Mouse (Mus musculus) spleen, adult 2 months (tissue): ENCODE measurements around the gene Sgpl1.

Experiments used
- CTCF ChIP-seq: fragments of 200-500 bp; IDR thresholded peaks from 2 replicates; pipeline ENCODE4 v1.5.1; 2011; ENCODE audit warnings: mild to moderate bottlenecking, inconsistent platforms; ENCODE audit not compliant: insufficient read depth, insufficient read length, insufficient replicate concordance; ENCODE audit errors: extremely low read depth
- POLR2A ChIP-seq: fragments of 200-500 bp; IDR thresholded peaks from 2 replicates; pipeline ENCODE4 v1.6.1; 2011; ENCODE audit warnings: low read depth, low read length, inconsistent platforms

DNA sequence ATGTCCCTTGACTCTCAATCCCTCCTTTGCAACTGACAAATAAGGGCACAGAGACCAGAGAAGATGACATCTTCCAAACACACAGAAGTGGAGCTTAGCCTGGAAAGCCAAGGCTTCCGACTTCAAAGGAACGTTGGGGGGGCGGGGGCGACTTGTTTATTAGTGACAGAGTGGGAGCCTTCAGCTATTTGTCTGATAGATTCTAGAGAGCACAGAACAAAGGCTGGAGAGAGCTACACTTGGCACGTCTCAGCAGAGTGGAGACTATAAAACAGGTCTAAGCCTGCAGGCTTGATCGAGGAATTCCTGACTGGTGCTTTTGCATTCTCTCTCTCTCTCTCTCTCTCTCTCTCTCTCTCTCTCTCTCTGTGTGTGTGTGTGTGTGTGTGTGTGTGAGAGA is 3.1 kb upstream of the Sgpl1 start:
- no peak for TF ChIP-seq POLR2A
- TF ChIP-seq CTCF: no peak
